Mouse (Mus musculus): ENCODE data around the gene Ifna7. TPM values are rescaled to one million over a fixed set of nuclear protein-coding genes. Genes with fewer than 3 reads are reported as not detected.

Gene Ifna7
- polyA plus RNA-seq, 1 experiment from 2014 or later, result not detected

DNA sequence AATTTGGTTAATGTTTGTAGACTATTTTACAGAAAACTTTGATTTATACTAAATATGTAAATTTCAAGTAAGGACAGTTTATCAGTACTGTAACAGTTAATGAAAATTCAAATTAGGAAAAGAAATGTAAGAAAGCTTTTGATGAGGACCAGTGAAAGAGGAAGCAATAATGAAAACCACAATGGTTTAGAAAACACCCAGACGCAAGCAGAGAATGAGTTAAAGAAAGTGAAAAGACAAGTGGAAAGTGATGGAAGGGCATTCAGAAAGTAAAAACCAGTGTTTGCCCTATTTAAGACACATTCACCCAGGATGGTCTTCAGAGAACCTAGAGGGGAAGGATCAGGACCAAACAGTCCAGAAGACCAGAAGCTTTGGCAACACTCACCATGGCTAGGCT, 33.7 kb downstream of the Ifna7 start, which contains the start of gene Ifna1:
Gene Ifna1, plus strand, starts transcription at position 390 of the 400 bp plus-strand sequence.
- H3K9ac ChIP-seq, result no peak within 1 kb of the TSS
- H3K9me3 ChIP-seq, result no peaks in the 10 kb centered on the region
- no peak for ATAC-seq (ENCODE audit: low FRiP score, low read depth)
- H3K4me3 ChIP-seq, result no peak within 1 kb of the TSS
- H3K4me1 ChIP-seq (replicated peaks), result no peaks in the 10 kb centered on the region
- no peaks in the 10 kb centered on the region for H3K27me3 ChIP-seq
- WGBS, result 61% methylated on average over 1 of the region's 1 CpGs
- H3K27ac ChIP-seq (replicated peaks), result no peak within 1 kb of the TSS
- no peaks in the 10 kb centered on the region for H3K36me3 ChIP-seq
- H3K4me2 ChIP-seq, result no peak within 1 kb of the TSS

DNA sequence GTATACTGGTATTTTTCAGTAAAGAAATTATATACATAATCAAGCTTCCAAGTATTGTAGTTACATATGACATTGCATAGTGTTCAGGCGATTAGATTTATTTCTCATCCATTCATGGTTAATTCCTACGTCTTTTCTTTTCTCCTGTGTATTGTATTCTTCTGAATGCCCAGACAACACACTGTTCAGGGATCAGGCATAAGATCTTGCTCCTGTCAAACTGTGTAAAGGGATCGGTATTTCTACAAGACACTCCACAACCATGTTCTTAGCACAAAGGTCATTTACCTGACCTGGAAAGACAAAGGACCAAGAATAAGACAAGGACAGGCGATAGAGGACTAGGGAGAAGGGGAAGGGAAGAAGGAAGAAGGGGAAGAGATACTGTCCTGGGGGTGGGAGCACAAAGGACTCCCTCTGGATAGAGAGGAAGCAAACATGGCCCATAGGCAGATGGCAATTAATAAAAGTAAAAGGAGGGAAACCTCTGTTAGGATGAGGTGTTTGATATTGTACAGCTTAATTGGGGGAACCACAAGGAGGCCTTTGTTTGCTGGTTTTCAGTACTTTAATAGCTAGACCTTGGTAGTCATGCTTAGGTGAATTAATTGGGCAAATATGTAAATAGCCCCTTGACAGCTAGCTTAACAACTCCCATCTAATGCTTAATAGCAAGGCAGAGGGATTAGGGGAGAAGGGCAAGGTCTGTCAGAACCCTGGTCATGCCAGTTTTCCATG, 35.2 kb downstream of the Ifna7 start:
- 24% methylated on average over 4 of the region's 4 CpGs for WGBS
- Histone ChIP-seq H3K4me3 (no peak overlapping the region), H3K4me1 (replicated peaks) (no peaks in the 10 kb centered on the region), H3K9ac (no peak overlapping the region), H3K27ac (replicated peaks) (no peak overlapping the region), H3K27me3 (no peaks in the 10 kb centered on the region), H3K4me2 (no peak overlapping the region), H3K9me3 (no peaks in the 10 kb centered on the region), H3K36me3 (no peaks in the 10 kb centered on the region)
- ATAC-seq (ENCODE audit: low FRiP score, low read depth), result no peak

DNA sequence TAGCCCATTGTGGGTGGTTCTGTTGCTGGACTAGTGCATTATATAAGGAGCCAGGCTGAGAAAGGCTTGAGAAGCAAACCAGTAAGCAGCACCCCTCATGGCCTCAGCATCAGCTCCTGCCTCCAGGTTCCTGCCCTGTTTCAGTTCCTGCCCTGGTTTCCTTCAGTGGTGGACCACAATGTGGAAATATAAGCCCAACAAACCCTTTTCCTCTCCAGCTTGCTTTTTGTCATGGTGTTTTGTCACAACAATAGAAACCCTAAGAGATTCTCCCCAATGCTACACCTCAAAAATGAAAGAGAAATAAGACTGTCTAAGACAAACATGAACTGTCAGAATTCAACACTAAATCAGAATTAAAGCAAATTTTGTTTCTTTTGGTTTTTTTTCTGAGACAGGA, 43.2 kb downstream of the Ifna7 start:
- Histone ChIP-seq H3K4me2 (no peak overlapping the region), H3K9me3 (no peaks in the 10 kb centered on the region), H3K27me3 (no peaks in the 10 kb centered on the region), H3K27ac (replicated peaks) (no peak overlapping the region), H3K36me3 (no peaks in the 10 kb centered on the region), H3K4me3 (no peak overlapping the region), H3K9ac (no peak overlapping the region), H3K4me1 (replicated peaks) (no peaks in the 10 kb centered on the region)
- no peak for ATAC-seq (ENCODE audit: low FRiP score, low read depth)

DNA sequence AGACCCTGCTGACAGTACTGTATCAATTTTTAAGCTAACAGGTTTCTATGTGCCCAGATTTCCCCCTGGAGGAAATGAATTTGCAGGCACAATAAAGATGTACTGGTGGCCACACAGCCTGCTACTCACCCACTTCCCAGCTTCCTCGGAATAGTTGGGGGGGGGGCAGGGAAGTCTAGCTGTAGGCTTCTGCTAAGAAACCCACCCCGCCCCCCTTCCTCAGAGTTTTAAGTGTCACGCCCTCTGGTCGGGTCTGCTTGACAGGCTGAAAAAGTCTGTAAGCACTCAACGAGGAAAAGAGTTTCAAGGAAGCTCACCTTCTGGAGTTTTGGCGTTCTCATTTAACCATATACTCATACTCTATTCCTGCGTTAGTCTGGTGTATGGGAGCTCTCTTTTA, 47.3 kb downstream of the Ifna7 start:
- WGBS, result 5% methylated on average over 7 of the region's 7 CpGs
- no peak for ATAC-seq (ENCODE audit: low FRiP score, low read depth)
- H3K36me3 ChIP-seq, result no peaks in the 10 kb centered on the region

DNA sequence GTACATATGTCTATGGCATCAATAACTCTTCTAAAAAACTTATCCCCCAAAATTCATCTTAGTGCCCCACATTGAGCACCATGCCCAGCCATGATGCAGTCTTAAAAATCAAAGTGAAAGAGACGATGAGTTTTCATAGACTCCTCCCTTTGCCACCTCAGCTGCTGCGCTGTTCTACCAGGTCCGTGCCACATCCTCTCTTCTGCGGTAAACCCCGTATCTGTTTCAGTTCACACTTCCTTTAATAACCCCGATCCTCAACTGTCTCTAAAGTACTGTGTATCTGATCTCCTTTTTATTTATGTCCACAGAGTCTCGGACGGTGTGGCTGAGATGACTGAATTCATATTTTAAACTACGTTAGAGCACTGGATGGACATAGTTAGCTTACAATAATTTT, 48.6 kb downstream of the Ifna7 start:
- no peaks in the 10 kb centered on the region for H3K36me3 ChIP-seq
- WGBS, result 74% methylated on average over 9 of the region's 9 CpGs
- no peak overlapping the region for H3K4me2 ChIP-seq
- H3K27ac ChIP-seq (replicated peaks), result no peak overlapping the region
- no peak for ATAC-seq (ENCODE audit: low FRiP score, low read depth)
- no peak overlapping the region for H3K4me3 ChIP-seq
- peaks cover 17% of the 10 kb centered on the region for H3K27me3 ChIP-seq
- H3K9ac ChIP-seq, result no peak overlapping the region
- H3K9me3 ChIP-seq, result no peaks in the 10 kb centered on the region
- peaks cover 7% of the 10 kb centered on the region for H3K4me1 ChIP-seq (replicated peaks)

More for the DNA sequence above, 47.3 kb downstream of the Ifna7 start:
- no peak overlapping the region for H3K9ac ChIP-seq
- H3K27me3 ChIP-seq, result peaks cover 17% of the 10 kb centered on the region
- no peak overlapping the region for H3K4me2 ChIP-seq
- H3K27ac ChIP-seq (replicated peaks), result no peak overlapping the region
- no peak overlapping the region for H3K4me3 ChIP-seq
- no peaks in the 10 kb centered on the region for H3K9me3 ChIP-seq
- H3K4me1 ChIP-seq (replicated peaks), result peaks cover 7% of the 10 kb centered on the region

DNA sequence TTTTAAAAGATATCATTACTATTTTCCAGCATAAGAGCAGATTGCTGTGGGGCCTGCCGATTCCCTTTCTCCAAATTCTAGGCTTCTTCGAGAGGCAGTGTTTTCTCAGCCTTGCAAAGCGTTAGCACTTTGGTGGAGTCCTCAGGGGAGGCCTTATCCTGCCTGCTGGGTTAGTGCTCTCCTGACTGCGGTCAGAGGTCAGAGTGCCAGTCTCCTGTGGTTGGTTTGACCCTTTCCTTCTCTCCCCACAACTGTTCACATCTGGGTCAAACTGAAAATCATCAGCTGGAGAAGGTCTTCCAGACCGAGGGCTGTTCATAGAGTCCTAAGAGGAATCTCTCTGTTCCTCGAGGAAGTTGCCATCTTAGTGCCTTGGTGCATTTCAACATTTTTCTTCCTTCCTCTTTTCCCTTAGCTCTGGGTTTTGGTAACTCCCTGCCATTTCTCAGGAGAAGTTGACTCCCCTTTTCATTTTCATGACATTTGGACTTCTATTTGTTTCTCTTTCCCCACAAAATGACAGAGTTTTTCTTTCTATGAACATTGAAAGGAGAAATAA, 49.1 kb downstream of the Ifna7 start:
- H3K27me3 ChIP-seq, result peaks cover 17% of the 10 kb centered on the region
- no peak overlapping the region for H3K4me2 ChIP-seq
- H3K9me3 ChIP-seq, result no peaks in the 10 kb centered on the region
- no peak for ATAC-seq (ENCODE audit: low FRiP score, low read depth)
- peaks cover 7% of the 10 kb centered on the region for H3K4me1 ChIP-seq (replicated peaks)
- no peak overlapping the region for H3K27ac ChIP-seq (replicated peaks)
- H3K4me3 ChIP-seq, result no peak overlapping the region
- H3K9ac ChIP-seq, result no peak overlapping the region
- no peaks in the 10 kb centered on the region for H3K36me3 ChIP-seq
- WGBS, result 63% methylated on average over 6 of the region's 6 CpGs

Other genes starting within 250 kb of the Ifna7 start
- not detected in 2 replicates for gene Ifna14, start 244.4 kb upstream of the Ifna7 start, polyA plus RNA-seq (2015; fragmentation: Nextera tagmentation; extraction: Ambion mirVana)
- not detected in 2 replicates for gene Ifna9, start 223.8 kb upstream of the Ifna7 start, polyA plus RNA-seq (2015; fragmentation: Nextera tagmentation; extraction: Ambion mirVana)
- gene Ifna12, start 212.9 kb upstream of the Ifna7 start, polyA plus RNA-seq (2015; fragmentation: Nextera tagmentation; extraction: Ambion mirVana), result not detected in 2 replicates
- not detected in 2 replicates for gene C87499, start 181.8 kb upstream of the Ifna7 start, polyA plus RNA-seq (2015; fragmentation: Nextera tagmentation; extraction: Ambion mirVana)
- not detected in 2 replicates for gene Ifna13, start 171.8 kb upstream of the Ifna7 start, polyA plus RNA-seq (2015; fragmentation: Nextera tagmentation; extraction: Ambion mirVana)
- not detected in 2 replicates for gene Ifna16, start 139.3 kb upstream of the Ifna7 start, polyA plus RNA-seq (2015; fragmentation: Nextera tagmentation; extraction: Ambion mirVana)
- not detected in 2 replicates for gene Ifna2, start 132.3 kb upstream of the Ifna7 start, polyA plus RNA-seq (2015; fragmentation: Nextera tagmentation; extraction: Ambion mirVana)
- gene Ifnab, start 124.9 kb upstream of the Ifna7 start, polyA plus RNA-seq (2015; fragmentation: Nextera tagmentation; extraction: Ambion mirVana), result not detected in 2 replicates
- 1.2 and 1.8 TPM in 2 replicates for gene Gm26566, start 94.4 kb upstream of the Ifna7 start, polyA plus RNA-seq (2015; fragmentation: Nextera tagmentation; extraction: Ambion mirVana)
- 100 and 103 TPM in 2 replicates for gene Klhl9, start 93.8 kb upstream of the Ifna7 start, polyA plus RNA-seq (2015; fragmentation: Nextera tagmentation; extraction: Ambion mirVana)
- gene Gm13271, start 61.4 kb upstream of the Ifna7 start, polyA plus RNA-seq (2015; fragmentation: Nextera tagmentation; extraction: Ambion mirVana), result not detected in 2 replicates
- gene Gm13283, start 56.1 kb upstream of the Ifna7 start, polyA plus RNA-seq (2015; fragmentation: Nextera tagmentation; extraction: Ambion mirVana), result 0.16 TPM in 1 of 2 replicates, not detected in the other
- 0.25 TPM in 1 of 2 replicates, not detected in the other for gene Gm13290, start 42.4 kb upstream of the Ifna7 start, polyA plus RNA-seq (2015; fragmentation: Nextera tagmentation; extraction: Ambion mirVana)
- not detected in 2 replicates for gene Gm13289, start 39.3 kb upstream of the Ifna7 start, polyA plus RNA-seq (2015; fragmentation: Nextera tagmentation; extraction: Ambion mirVana)
- not detected in 2 replicates for gene Gm13272, start 36.4 kb upstream of the Ifna7 start, polyA plus RNA-seq (2015; fragmentation: Nextera tagmentation; extraction: Ambion mirVana)
- gene Ifnz, start 34.1 kb upstream of the Ifna7 start, polyA plus RNA-seq (2015; fragmentation: Nextera tagmentation; extraction: Ambion mirVana), result not detected in 2 replicates
- gene Gm13276, start 30.5 kb upstream of the Ifna7 start, polyA plus RNA-seq (2015; fragmentation: Nextera tagmentation; extraction: Ambion mirVana), result not detected in 2 replicates
- not detected in 2 replicates for gene Gm13277, start 27.6 kb upstream of the Ifna7 start, polyA plus RNA-seq (2015; fragmentation: Nextera tagmentation; extraction: Ambion mirVana)
- not detected in 2 replicates for gene Gm13278, start 24.7 kb upstream of the Ifna7 start, polyA plus RNA-seq (2015; fragmentation: Nextera tagmentation; extraction: Ambion mirVana)
- not detected in 2 replicates for gene Gm13275, start 21.7 kb upstream of the Ifna7 start, polyA plus RNA-seq (2015; fragmentation: Nextera tagmentation; extraction: Ambion mirVana)
- gene Gm13279, start 18.8 kb upstream of the Ifna7 start, polyA plus RNA-seq (2015; fragmentation: Nextera tagmentation; extraction: Ambion mirVana), result not detected in 2 replicates
- 0.13 TPM in 1 of 2 replicates, not detected in the other for gene Gm13285, start 16.6 kb upstream of the Ifna7 start, polyA plus RNA-seq (2015; fragmentation: Nextera tagmentation; extraction: Ambion mirVana)
- gene Gm13287, start 13.0 kb upstream of the Ifna7 start, polyA plus RNA-seq (2015; fragmentation: Nextera tagmentation; extraction: Ambion mirVana), result not detected in 2 replicates
- not detected in 2 replicates for gene Gm13288, start 10.7 kb upstream of the Ifna7 start, polyA plus RNA-seq (2015; fragmentation: Nextera tagmentation; extraction: Ambion mirVana)
- not detected in 2 replicates for gene Ifna11, start 3.7 kb downstream of the Ifna7 start, polyA plus RNA-seq (2015; fragmentation: Nextera tagmentation; extraction: Ambion mirVana)
- gene Ifna6, start 11.2 kb downstream of the Ifna7 start, polyA plus RNA-seq (2015; fragmentation: Nextera tagmentation; extraction: Ambion mirVana), result not detected in 2 replicates
- gene Ifna5, start 19.3 kb downstream of the Ifna7 start, polyA plus RNA-seq (2015; fragmentation: Nextera tagmentation; extraction: Ambion mirVana), result not detected in 2 replicates
- gene Ifna4, start 25.6 kb downstream of the Ifna7 start, polyA plus RNA-seq (2015; fragmentation: Nextera tagmentation; extraction: Ambion mirVana), result not detected in 2 replicates
- gene Ifna1, start 33.9 kb downstream of the Ifna7 start, polyA plus RNA-seq (2015; fragmentation: Nextera tagmentation; extraction: Ambion mirVana), result not detected in 2 replicates
- not detected in 2 replicates for gene Ifne, start 64.0 kb downstream of the Ifna7 start, polyA plus RNA-seq (2015; fragmentation: Nextera tagmentation; extraction: Ambion mirVana)